Mouse (Mus musculus): ENCODE data around the gene Mccc2. TPM values are rescaled to one million over a fixed set of nuclear protein-coding genes. Genes with fewer than 3 reads are reported as not detected.
A peak's percentile ranks its signal among the peaks of the same experiment; 100 is the strongest.
"Not testable (repeated sequence)": the region's sequence is repeated elsewhere in the genome, so short reads cannot be mapped to it uniquely, and the experiment has no call there.

Mccc2 gene
- polyA plus RNA-seq (2014; fragmentation: Nextera tagmentation; extraction: Ambion mirVana): 31.0 and 33.4 TPM in 2 replicates

GRCm38 (mm10) chr13:100014906-100015895, at the start of gene Mccc2:
Mccc2 (minus strand) TSS chr13:100015639.
- H3K36me3 ChIP-seq (ENCODE audit: control insufficient read depth, insufficient read depth, low read length): peaks cover 2% of the 10 kb centered on the region
- peak within 1 kb of the TSS; percentile 94 for H3K4me2 ChIP-seq
- H3K27ac ChIP-seq (ENCODE audit: low read depth, low read length): peak within 1 kb of the TSS; percentile 54
- H3K9me3 ChIP-seq (ENCODE audit: control insufficient read depth, low read length): no peaks in the 10 kb centered on the region
- DNase-seq (ENCODE audit: low spot score) (peak; percentile 84), ATAC-seq (replicated peaks; ENCODE audit: low FRiP score) (peak; percentile 100)
- H3K27me3 ChIP-seq (replicated peaks; ENCODE audit: control insufficient read depth, insufficient read depth, low read length): no peaks in the 10 kb centered on the region
- H3K9ac ChIP-seq (ENCODE audit: low read depth, low read length): peak within 1 kb of the TSS; percentile 79
- 4% methylated on average over 47 of the region's 47 CpGs for WGBS
- H3K4me1 ChIP-seq (replicated peaks; ENCODE audit: control insufficient read depth, insufficient read depth, low read length): peaks cover 11% of the 10 kb centered on the region
- H3K4me3 ChIP-seq (ENCODE audit: low read depth, low read length): peak within 1 kb of the TSS; percentile 81

GRCm38 (mm10) chr13:100063936-100064335, 48.5 kb upstream of the Mccc2 start:
- Histone ChIP-seq H3K36me3 (ENCODE audit: control insufficient read depth, insufficient read depth, low read length) (peaks cover 34% of the 10 kb centered on the region), H3K27ac (ENCODE audit: low read depth, low read length) (no peak overlapping the region), H3K4me1 (replicated peaks; ENCODE audit: control insufficient read depth, insufficient read depth, low read length) (no peaks in the 10 kb centered on the region), H3K27me3 (replicated peaks; ENCODE audit: control insufficient read depth, insufficient read depth, low read length) (no peaks in the 10 kb centered on the region), H3K4me2 (no peak overlapping the region), H3K9me3 (ENCODE audit: control insufficient read depth, low read length) (no peaks in the 10 kb centered on the region), H3K4me3 (ENCODE audit: low read depth, low read length) (no peak overlapping the region), H3K9ac (ENCODE audit: low read depth, low read length) (no peak overlapping the region)
- WGBS: 95% methylated on average over 3 of the region's 3 CpGs
- no peak for DNase-seq (ENCODE audit: low spot score)
- ATAC-seq (replicated peaks; ENCODE audit: low FRiP score): no peak

GRCm38 (mm10) chr13:100057738-100058137, 42.3 kb upstream of the Mccc2 start:
- DNase-seq (ENCODE audit: low spot score); ATAC-seq (replicated peaks; ENCODE audit: low FRiP score); H3K4me3 ChIP-seq (ENCODE audit: low read depth, low read length); H3K9ac ChIP-seq (ENCODE audit: low read depth, low read length); H3K9me3 ChIP-seq (ENCODE audit: control insufficient read depth, low read length); H3K4me2 ChIP-seq; H3K27ac ChIP-seq (ENCODE audit: low read depth, low read length); H3K4me1 ChIP-seq (replicated peaks; ENCODE audit: control insufficient read depth, insufficient read depth, low read length); H3K27me3 ChIP-seq (replicated peaks; ENCODE audit: control insufficient read depth, insufficient read depth, low read length): not testable (repeated sequence)
- WGBS: 92% methylated on average over 8 of the region's 8 CpGs
- H3K36me3 ChIP-seq (ENCODE audit: control insufficient read depth, insufficient read depth, low read length): peaks cover 39% of the 10 kb centered on the region

GRCm38 (mm10) chr13:100026013-100026412, 10.6 kb upstream of the Mccc2 start:
- H3K4me1 ChIP-seq (replicated peaks; ENCODE audit: control insufficient read depth, insufficient read depth, low read length): no peaks in the 10 kb centered on the region
- H3K36me3 ChIP-seq (ENCODE audit: control insufficient read depth, insufficient read depth, low read length): peaks cover 36% of the 10 kb centered on the region
- no peak overlapping the region for H3K4me3 ChIP-seq (ENCODE audit: low read depth, low read length)
- no peak overlapping the region for H3K27ac ChIP-seq (ENCODE audit: low read depth, low read length)
- DNase-seq (ENCODE audit: low spot score) (no peak), ATAC-seq (replicated peaks; ENCODE audit: low FRiP score) (no peak)
- no peaks in the 10 kb centered on the region for H3K9me3 ChIP-seq (ENCODE audit: control insufficient read depth, low read length)
- no peak overlapping the region for H3K9ac ChIP-seq (ENCODE audit: low read depth, low read length)
- WGBS: 84% methylated on average over 6 of the region's 6 CpGs
- H3K27me3 ChIP-seq (replicated peaks; ENCODE audit: control insufficient read depth, insufficient read depth, low read length): no peaks in the 10 kb centered on the region
- H3K4me2 ChIP-seq: no peak overlapping the region

GRCm38 (mm10) chr13:100016891-100017290, 1.5 kb upstream of the Mccc2 start:
- Histone ChIP-seq H3K27ac (ENCODE audit: low read depth, low read length) (no peak overlapping the region), H3K36me3 (ENCODE audit: control insufficient read depth, insufficient read depth, low read length) (peaks cover 8% of the 10 kb centered on the region), H3K27me3 (replicated peaks; ENCODE audit: control insufficient read depth, insufficient read depth, low read length) (no peaks in the 10 kb centered on the region), H3K4me3 (ENCODE audit: low read depth, low read length) (no peak overlapping the region), H3K4me1 (replicated peaks; ENCODE audit: control insufficient read depth, insufficient read depth, low read length) (peaks cover 11% of the 10 kb centered on the region), H3K4me2 (no peak overlapping the region), H3K9ac (ENCODE audit: low read depth, low read length) (no peak overlapping the region), H3K9me3 (ENCODE audit: control insufficient read depth, low read length) (no peaks in the 10 kb centered on the region)
- 91% methylated on average over 9 of the region's 9 CpGs for WGBS
- no peak for ATAC-seq (replicated peaks; ENCODE audit: low FRiP score)
- no peak for DNase-seq (ENCODE audit: low spot score)

GRCm38 (mm10) chr13:100015937-100016336, 498 bp upstream of the Mccc2 start:
- Histone ChIP-seq H3K4me1 (replicated peaks; ENCODE audit: control insufficient read depth, insufficient read depth, low read length) (peaks cover 11% of the 10 kb centered on the region), H3K36me3 (ENCODE audit: control insufficient read depth, insufficient read depth, low read length) (peaks cover 6% of the 10 kb centered on the region), H3K27ac (ENCODE audit: low read depth, low read length) (peak overlapping the region; percentile 54; the same call in 1 of the 2 replicates), H3K9ac (ENCODE audit: low read depth, low read length) (peak overlapping the region; percentile 79), H3K4me2 (peak overlapping the region; percentile 94), H3K4me3 (ENCODE audit: low read depth, low read length) (peak overlapping the region; percentile 81), H3K9me3 (ENCODE audit: control insufficient read depth, low read length) (no peaks in the 10 kb centered on the region), H3K27me3 (replicated peaks; ENCODE audit: control insufficient read depth, insufficient read depth, low read length) (no peaks in the 10 kb centered on the region)
- ATAC-seq (replicated peaks; ENCODE audit: low FRiP score) (no peak), DNase-seq (ENCODE audit: low spot score) (no peak)
- 13% methylated on average over 8 of the region's 8 CpGs for WGBS

- Histone ChIP-seq H3K4me3 (ENCODE audit: low read depth, low read length) (no peak overlapping the region), H3K4me2 (no peak overlapping the region), H3K27me3 (replicated peaks; ENCODE audit: control insufficient read depth, insufficient read depth, low read length) (no peaks in the 10 kb centered on the region), H3K9ac (ENCODE audit: low read depth, low read length) (no peak overlapping the region), H3K4me1 (replicated peaks; ENCODE audit: control insufficient read depth, insufficient read depth, low read length) (no peaks in the 10 kb centered on the region), H3K36me3 (ENCODE audit: control insufficient read depth, insufficient read depth, low read length) (no peaks in the 10 kb centered on the region), H3K9me3 (ENCODE audit: control insufficient read depth, low read length) (no peaks in the 10 kb centered on the region), H3K27ac (ENCODE audit: low read depth, low read length) (no peak overlapping the region)
- 81% methylated on average over 12 of the region's 12 CpGs for WGBS
- DNase-seq (ENCODE audit: low spot score): no peak
- ATAC-seq (replicated peaks; ENCODE audit: low FRiP score): no peak
Measured at GRCm38 (mm10) chr13:100005911-100006496, 9.4 kb downstream of the Mccc2 start.

- DNase-seq (ENCODE audit: low spot score) (peak; percentile 57), ATAC-seq (replicated peaks; ENCODE audit: low FRiP score) (peak; percentile 64)
- no peak overlapping the region for H3K9ac ChIP-seq (ENCODE audit: low read depth, low read length)
- H3K36me3 ChIP-seq (ENCODE audit: control insufficient read depth, insufficient read depth, low read length): no peaks in the 10 kb centered on the region
- no peak overlapping the region for H3K4me2 ChIP-seq
- no peaks in the 10 kb centered on the region for H3K27me3 ChIP-seq (replicated peaks; ENCODE audit: control insufficient read depth, insufficient read depth, low read length)
- no peaks in the 10 kb centered on the region for H3K4me1 ChIP-seq (replicated peaks; ENCODE audit: control insufficient read depth, insufficient read depth, low read length)
- no peaks in the 10 kb centered on the region for H3K9me3 ChIP-seq (ENCODE audit: control insufficient read depth, low read length)
- WGBS: 37% methylated on average over 5 of the region's 5 CpGs
- H3K4me3 ChIP-seq (ENCODE audit: low read depth, low read length): no peak overlapping the region
- no peak overlapping the region for H3K27ac ChIP-seq (ENCODE audit: low read depth, low read length)
Measured at GRCm38 (mm10) chr13:100001790-100002196, 13.6 kb downstream of the Mccc2 start.
